10 mouse cellular contexts compared by ENCODE assay signal in the genomic region with DNA sequence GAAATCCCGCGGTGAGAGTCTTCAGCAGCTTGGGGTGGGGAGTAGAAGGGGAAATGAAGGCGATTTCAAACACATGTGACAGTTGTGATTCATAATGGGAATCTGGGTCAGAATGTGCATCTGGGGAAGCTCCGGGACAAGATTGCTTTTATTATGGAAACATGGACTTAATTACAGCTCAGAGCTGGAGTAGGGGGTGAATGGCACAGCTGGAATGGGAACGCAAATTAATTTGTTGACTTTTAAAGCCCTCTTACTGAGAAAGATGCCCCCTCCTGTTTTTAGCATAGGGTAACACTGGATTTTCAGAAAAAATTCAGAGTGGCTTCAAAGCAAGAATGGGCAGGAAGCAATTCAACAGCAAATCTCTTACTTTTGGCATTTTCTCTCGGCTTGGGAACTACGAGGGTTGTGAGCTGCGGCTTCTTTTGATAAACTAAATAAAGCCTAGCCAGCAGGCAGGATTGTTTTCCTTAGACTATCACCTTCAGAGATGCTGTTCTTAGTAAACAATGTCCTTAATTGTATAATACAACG.
A peak's percentile ranks its signal among the peaks of the same experiment; 100 is the strongest.
DNase-seq lines count a peak whose midpoint lies in the region; ATAC-seq lines count a peak whose summit lies in the region.
"Had no signal": no experiment of that assay in that cellular context is flagged by ENCODE, and none has a peak within 500 bp of the region (broad histone marks: within the 10 kb centered on the region; RNA-seq: fewer than 3 reads in every experiment).

No protein-coding gene starts in this region.

- no peaks in the 10 kb centered on the region for H3K27me3 ChIP-seq in forebrain, embryonic 14.5 days (replicated peaks; ENCODE audit: control insufficient read depth, insufficient read depth, low read length)
- H3K27me3 ChIP-seq in midbrain, embryonic 13.5 days = no peaks in the 10 kb centered on the region

- no peak overlapping the region for H3K4me3 ChIP-seq in forebrain, embryonic 14.5 days (ENCODE audit: low read depth, low read length)
- no peak overlapping the region for H3K4me3 ChIP-seq in midbrain, embryonic 13.5 days (replicated peaks)
- H3K4me3 ChIP-seq: heart, adult 2 months had no signal

- H3K27ac ChIP-seq in forebrain, embryonic 14.5 days (ENCODE audit: low read depth, low read length) = no peak overlapping the region
- H3K27ac ChIP-seq in midbrain, embryonic 13.5 days = no peak overlapping the region
- H3K27ac ChIP-seq: heart, adult 2 months had no signal

- DNase-seq in frontal cortex, postnatal 10 days (ENCODE audit: low spot score in 2 of 2) = no peak
- peak; percentile 21 for DNase-seq in ZHBTc4 (ENCODE audit: low read depth, low spot score)
- peak; percentile 59 for DNase-seq in forebrain, embryonic 14.5 days (ENCODE audit: low spot score)
- DNase-seq in adrenal gland, postnatal 10 days = no peak
- no peak for DNase-seq in urinary bladder, adult 18-20 months (ENCODE audit: low spot score in 2 of 2)
- DNase-seq in layer of hippocampus, postnatal 10 days (ENCODE audit: low spot score in 2 of 2) = no peak
- DNase-seq: heart, adult 2 months; kidney, adult 2 months had no signal

- peak overlapping the region; percentile 32; the same call in 1 of the 2 replicates for H3K9ac ChIP-seq in forebrain, embryonic 14.5 days (ENCODE audit: low read length)
- H3K9ac ChIP-seq in midbrain, embryonic 13.5 days (replicated peaks) = no peak overlapping the region

- ATAC-seq in frontal cortex, adult (ENCODE audit: low TSS enrichment) = peak; percentile 76
- peak; percentile 78 for ATAC-seq in forebrain, embryonic 14.5 days
- peak; percentile 63 for ATAC-seq in midbrain, embryonic 13.5 days

- WGBS in forebrain, embryonic 14.5 days = 10% methylated on average over 9 of the region's 9 CpGs
- WGBS in midbrain, embryonic 13.5 days = 24% methylated on average over 9 of the region's 9 CpGs

- H3K4me2 ChIP-seq in forebrain, embryonic 14.5 days (ENCODE audit: low read length) = peak overlapping the region; percentile 37
- peak overlapping the region; percentile 37 for H3K4me2 ChIP-seq in midbrain, embryonic 13.5 days (replicated peaks)

- 0 out of 2 replicates have a peak, but pooled peaks cover 3% of the 10 kb centered on the region for H3K4me1 ChIP-seq in forebrain, embryonic 14.5 days (ENCODE audit: control insufficient read depth, insufficient read depth, low read length)
- H3K4me1 ChIP-seq in midbrain, embryonic 13.5 days (replicated peaks) = peaks cover 10% of the 10 kb centered on the region; the same call in 1 of the 2 replicates

- H3K36me3 ChIP-seq in forebrain, embryonic 14.5 days (ENCODE audit: control insufficient read depth, insufficient read depth, low read length) = no peaks in the 10 kb centered on the region
- H3K36me3 ChIP-seq in midbrain, embryonic 13.5 days = no peaks in the 10 kb centered on the region

- H3K9me3 ChIP-seq in forebrain, embryonic 14.5 days (replicated peaks; ENCODE audit: control insufficient read depth, low read length) = no peaks in the 10 kb centered on the region
- no peaks in the 10 kb centered on the region for H3K9me3 ChIP-seq in midbrain, embryonic 13.5 days

Comparison
In these comparisons a context has a peak if more than half of its experiments do, and no peak if none do; other contexts are left out.
1. DNase-seq: peak in ZHBTc4 (single experiment) and forebrain, embryonic 14.5 days (single experiment); none in frontal cortex, postnatal 10 days (0 of 2), adrenal gland, postnatal 10 days (single experiment), urinary bladder, adult 18-20 months (0 of 2) and layer of hippocampus, postnatal 10 days (0 of 2).
2. Peak in every context shown above with its lines, with median percentiles within 50 percentile points of each other: ATAC-seq.